Mouse (Mus musculus): ENCODE measurements around the gene Zfhx3.

DNA sequence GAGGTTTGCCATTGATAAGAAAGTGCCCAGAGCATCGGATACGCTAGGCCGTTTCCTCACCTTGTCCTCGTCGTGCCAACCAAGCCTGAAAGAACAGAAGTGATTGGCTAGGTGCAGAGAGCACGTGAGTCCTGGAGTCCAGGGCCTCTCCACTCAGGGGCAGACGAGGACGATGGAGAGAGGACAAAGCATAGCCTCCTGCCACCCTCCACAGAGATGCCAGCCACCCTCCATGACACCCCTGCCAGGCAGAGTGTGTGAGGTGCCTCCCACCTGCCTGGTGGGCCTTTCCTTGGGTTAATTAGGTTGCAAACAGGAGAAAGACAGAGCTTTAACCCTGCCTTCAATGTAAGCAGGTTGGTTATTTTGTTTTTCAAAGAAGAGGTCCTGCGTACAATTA, 965.6 kb downstream of the Zfhx3 start:
- TF ChIP-seq POLR2A (IDR thresholded peaks at IDR 0.05; ENCODE audit: insufficient read depth, low read length), result no peak
- no peak for TF ChIP-seq EP300 (IDR thresholded peaks at IDR 0.05; ENCODE audit: insufficient read depth, low read depth, low read length)
